8 mouse cellular contexts compared by ENCODE assay signal in the genomic region with DNA sequence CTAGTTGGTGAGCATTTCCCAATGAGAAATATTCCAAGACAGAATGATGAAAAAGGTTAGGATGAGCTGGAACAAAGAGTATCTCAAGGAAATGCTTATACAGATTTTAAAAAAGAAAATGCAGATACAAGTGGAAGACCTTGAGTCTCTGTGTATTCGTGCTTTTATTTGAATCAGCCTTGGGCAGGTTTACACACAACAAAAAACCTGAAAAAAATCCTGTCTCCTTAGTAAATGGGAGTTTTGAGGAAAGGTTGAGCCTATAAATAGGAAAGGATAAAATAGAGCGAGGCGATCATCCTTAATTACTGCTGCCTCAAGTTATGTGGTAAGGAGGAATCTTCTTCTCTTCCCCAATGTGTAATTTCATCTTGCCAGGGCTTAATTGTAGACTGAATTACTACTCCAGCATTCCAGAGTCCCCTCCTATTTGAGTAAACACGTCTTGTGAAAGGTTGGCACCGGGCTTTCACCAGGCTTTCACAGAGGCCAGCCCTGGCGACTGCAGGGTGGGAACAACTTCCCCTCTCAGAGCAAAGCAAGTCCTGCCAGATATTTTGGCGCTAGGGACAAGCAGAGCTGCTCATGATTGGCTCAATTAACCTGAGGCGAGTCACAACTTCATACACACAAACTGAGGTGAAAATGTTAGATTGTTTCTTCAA. TPM values are rescaled to one million over a fixed set of nuclear protein-coding genes. Genes with fewer than 3 reads are reported as not detected.
DNase-seq lines count a peak whose midpoint lies in the region; ATAC-seq and TF ChIP-seq lines count a peak whose summit lies in the region.

No protein-coding gene starts in this region.

- no peak for TF ChIP-seq POLR2A in thymus, adult 2 months (IDR thresholded peaks at IDR 0.05; ENCODE audit: control insufficient read depth, extremely low read depth, insufficient read depth, low read length, poor library complexity)

- ATAC-seq in forebrain, embryonic 13.5 days: no peak
- ATAC-seq in midbrain, embryonic 13.5 days: no peak
- no peak for ATAC-seq in CD4-positive, CD25-positive, alpha-beta regulatory T cell, adult 4 months

- WGBS in forebrain, embryonic 13.5 days: 43% methylated on average over 8 of the region's 8 CpGs
- WGBS in midbrain, embryonic 13.5 days: 46% methylated on average over 8 of the region's 8 CpGs
- 47% methylated on average over 8 of the region's 8 CpGs for WGBS in thymus, adult 2 months

- H3K27ac ChIP-seq in forebrain, embryonic 13.5 days: peak overlapping the region; percentile 57
- H3K27ac ChIP-seq in midbrain, embryonic 13.5 days: peak overlapping the region; percentile 67
- H3K27ac ChIP-seq in thymus, adult 2 months (ENCODE audit: control insufficient read depth, insufficient read depth, low read length): no peak overlapping the region; the same call in 1 of the 2 replicates

- peaks cover 35% of the 10 kb centered on the region for H3K4me1 ChIP-seq in forebrain, embryonic 13.5 days
- H3K4me1 ChIP-seq in midbrain, embryonic 13.5 days (replicated peaks): peaks cover 37% of the 10 kb centered on the region
- H3K4me1 ChIP-seq in thymus, adult 2 months (replicated peaks; ENCODE audit: control insufficient read depth, insufficient read depth, low read length): peaks cover 9% of the 10 kb centered on the region

- H3K4me2 ChIP-seq in forebrain, embryonic 13.5 days: peak overlapping the region; percentile 97; the same call in 1 of the 2 replicates
- no peak overlapping the region for H3K4me2 ChIP-seq in midbrain, embryonic 13.5 days (replicated peaks)

- no peak overlapping the region for H3K9ac ChIP-seq in forebrain, embryonic 13.5 days
- H3K9ac ChIP-seq in midbrain, embryonic 13.5 days (replicated peaks): 0 out of 2 replicates have a peak overlapping the region, but pooled peaks have one; percentile 10

- H3K27me3 ChIP-seq in forebrain, embryonic 13.5 days: no peaks in the 10 kb centered on the region
- H3K27me3 ChIP-seq in midbrain, embryonic 13.5 days: no peaks in the 10 kb centered on the region
- H3K27me3 ChIP-seq in thymus, adult 2 months (ENCODE audit: control insufficient read depth, insufficient read depth, low read length): no peaks in the 10 kb centered on the region

- no peaks in the 10 kb centered on the region for H3K9me3 ChIP-seq in forebrain, embryonic 13.5 days (replicated peaks)
- no peaks in the 10 kb centered on the region for H3K9me3 ChIP-seq in midbrain, embryonic 13.5 days

- intact Hi-C loops in heart, postnatal 14 days (cut with DNase I): no loop called here

- peak; percentile 53 for DNase-seq in heart, adult 8-10 months (ENCODE audit: low spot score)
- no peak for DNase-seq in heart, postnatal 14 days
- DNase-seq in adrenal gland, postnatal 14 days: peak; percentile 50
- DNase-seq in kidney, postnatal 14 days: peak; percentile 31
- DNase-seq in thymus, adult 2 months: no peak

- no peak overlapping the region; the same call in 1 of the 2 replicates for H3K4me3 ChIP-seq in forebrain, embryonic 13.5 days
- H3K4me3 ChIP-seq in midbrain, embryonic 13.5 days (replicated peaks): no peak overlapping the region
- H3K4me3 ChIP-seq in thymus, adult 2 months (ENCODE audit: control insufficient read depth, insufficient read depth, low read length): no peak overlapping the region

- no peak for TF ChIP-seq CTCF in thymus, adult 2 months (IDR thresholded peaks at IDR 0.05; ENCODE audit: borderline replicate concordance, control insufficient read depth, extremely low read depth, insufficient read depth, low read length, poor library complexity)

- H3K36me3 ChIP-seq in forebrain, embryonic 13.5 days (ENCODE audit: poor library complexity, severe bottlenecking): peaks cover 16% of the 10 kb centered on the region
- H3K36me3 ChIP-seq in midbrain, embryonic 13.5 days: peaks cover 18% of the 10 kb centered on the region
- peaks cover 14% of the 10 kb centered on the region for H3K36me3 ChIP-seq in thymus, adult 2 months (ENCODE audit: control insufficient read depth, insufficient read depth, low read length)

RNA-seq across cellular contexts. Expression of gene Tob2, which starts 2.0 kb away (rescaled TPM):
- total RNA-seq in heart, adult 8-10 months (2022): 100 to 1,000 TPM in 1 of 4 experiments, 10 to 100 TPM in 3; 50.6 to 129 (median 74.7) TPM
- 100 to 1,000 TPM; 119 to 131 TPM for total RNA-seq in heart, postnatal 14 days (2021)
- 124 and 147 TPM in 2 replicates for total RNA-seq in adrenal gland, postnatal 14 days (2021)
- polyA plus RNA-seq in forebrain, embryonic 13.5 days (2015; fragmentation: Nextera tagmentation; extraction: Ambion mirVana): 19.1 and 21.7 TPM in 2 replicates
- 16.2 and 17.7 TPM in 2 replicates for polyA plus RNA-seq in midbrain, embryonic 13.5 days (2015; fragmentation: Nextera tagmentation; extraction: Ambion mirVana)
- polyA plus RNA-seq in thymus, adult 2 months (2012; rRNA removed): 64.6 and 76.1 TPM in 2 replicates
- polyA plus RNA-seq in CD4-positive, CD25-positive, alpha-beta regulatory T cell, adult 4 months (2017; shearing (Covaris generic)): 10 to 100 TPM; 37.2 to 42.7 TPM

RNA-seq across cellular contexts. Expression of gene Phf5a, which starts 11.1 kb away (rescaled TPM):
- total RNA-seq in heart, adult 8-10 months (2022): 10 to 100 TPM; 31.9 to 39.3 (median 33.9) TPM
- 10 to 100 TPM; 41.4 to 44.2 TPM for total RNA-seq in heart, postnatal 14 days (2021)
- total RNA-seq in adrenal gland, postnatal 14 days (2021): 63.4 and 65.5 TPM in 2 replicates
- 159 and 177 TPM in 2 replicates for polyA plus RNA-seq in forebrain, embryonic 13.5 days (2015; fragmentation: Nextera tagmentation; extraction: Ambion mirVana)
- 136 and 149 TPM in 2 replicates for polyA plus RNA-seq in midbrain, embryonic 13.5 days (2015; fragmentation: Nextera tagmentation; extraction: Ambion mirVana)
- 71.7 and 87.9 TPM in 2 replicates for polyA plus RNA-seq in thymus, adult 2 months (2012; rRNA removed)
- 100 to 1,000 TPM in 1 of 2 experiments, 10 to 100 TPM in 1; 89.8 to 111 TPM for polyA plus RNA-seq in CD4-positive, CD25-positive, alpha-beta regulatory T cell, adult 4 months (2017; shearing (Covaris generic))

RNA-seq across cellular contexts. Expression of gene Aco2, which starts 11.5 kb away (rescaled TPM):
- total RNA-seq in heart, adult 8-10 months (2022): 1,000 to 10,000 TPM; 2,119 to 2,448 (median 2,260) TPM
- total RNA-seq in heart, postnatal 14 days (2021): 1,000 to 10,000 TPM; 2,092 to 2,100 TPM
- 2,377 and 2,604 TPM in 2 replicates for total RNA-seq in adrenal gland, postnatal 14 days (2021)
- 202 and 211 TPM in 2 replicates for polyA plus RNA-seq in forebrain, embryonic 13.5 days (2015; fragmentation: Nextera tagmentation; extraction: Ambion mirVana)
- polyA plus RNA-seq in midbrain, embryonic 13.5 days (2015; fragmentation: Nextera tagmentation; extraction: Ambion mirVana): 220 and 221 TPM in 2 replicates
- 342 and 377 TPM in 2 replicates for polyA plus RNA-seq in thymus, adult 2 months (2012; rRNA removed)
- 100 to 1,000 TPM in 1 of 2 experiments, 10 to 100 TPM in 1; 94.3 to 166 TPM for polyA plus RNA-seq in CD4-positive, CD25-positive, alpha-beta regulatory T cell, adult 4 months (2017; shearing (Covaris generic))

RNA-seq across cellular contexts. Expression of gene Tef, which starts 58.4 kb away (rescaled TPM):
- 100 to 1,000 TPM; 125 to 157 (median 155) TPM for total RNA-seq in heart, adult 8-10 months (2022)
- 10 to 100 TPM; 69.3 to 93.0 TPM for total RNA-seq in heart, postnatal 14 days (2021)
- 71.4 and 98.5 TPM in 2 replicates for total RNA-seq in adrenal gland, postnatal 14 days (2021)
- polyA plus RNA-seq in forebrain, embryonic 13.5 days (2015; fragmentation: Nextera tagmentation; extraction: Ambion mirVana): 24.2 and 24.9 TPM in 2 replicates
- polyA plus RNA-seq in midbrain, embryonic 13.5 days (2015; fragmentation: Nextera tagmentation; extraction: Ambion mirVana): 21.5 and 23.3 TPM in 2 replicates
- 29.3 and 34.6 TPM in 2 replicates for polyA plus RNA-seq in thymus, adult 2 months (2012; rRNA removed)
- 10 to 100 TPM; 10.2 to 13.9 TPM for polyA plus RNA-seq in CD4-positive, CD25-positive, alpha-beta regulatory T cell, adult 4 months (2017; shearing (Covaris generic))

Comparison
In these comparisons a context has a peak if more than half of its experiments do, and no peak if none do; other contexts are left out.
1. DNase-seq: peak in heart, adult 8-10 months (single experiment), adrenal gland, postnatal 14 days (single experiment) and kidney, postnatal 14 days (single experiment); none in heart, postnatal 14 days (0 of 2) and thymus, adult 2 months (single experiment).